Mouse (Mus musculus): Measurements from ENCODE around the gene Ldlrap1. TPM values are rescaled to one million over a fixed set of nuclear protein-coding genes. Genes with fewer than 3 reads are reported as not detected.

The Ldlrap1 gene
- polyA plus RNA-seq, 1 experiment: 19.0 TPM

DNA sequence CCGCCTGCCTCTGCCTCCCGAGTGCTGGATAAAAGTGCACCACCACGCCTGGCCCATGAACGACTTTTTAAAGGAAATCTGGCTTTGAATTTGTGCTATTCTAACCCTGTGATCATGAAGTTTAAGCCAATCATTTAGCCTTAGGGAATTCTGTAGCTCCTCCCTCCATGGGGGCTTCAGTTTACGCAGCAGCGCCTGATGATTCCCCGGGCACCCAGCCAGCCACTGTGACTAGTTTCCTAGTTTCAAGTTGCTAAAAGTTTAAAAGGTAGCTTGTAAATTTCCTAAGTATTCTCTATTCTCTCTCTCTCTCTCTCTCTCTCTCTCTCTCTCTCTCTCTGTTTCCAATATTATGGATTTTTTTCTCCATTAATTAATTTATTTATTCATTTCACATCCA lies 8.4 kb upstream of the Ldlrap1 start:
- no peak for TF ChIP-seq TCF3 (IDR thresholded peaks at IDR 0.05; ENCODE audit: insufficient read length, low read depth)
- TF ChIP-seq MYOD1 (IDR thresholded peaks at IDR 0.05; ENCODE audit: control insufficient read depth in 1 of 3, insufficient read length in 2 of 3, low read depth in 2 of 3): no peak
- no peak for TF ChIP-seq POLR2A (IDR thresholded peaks at IDR 0.05; ENCODE audit: insufficient read length, low read depth)
- no peak for TF ChIP-seq REST (IDR thresholded peaks at IDR 0.05; ENCODE audit: insufficient read depth, insufficient read length)
- TF ChIP-seq POLR2AphosphoS2 (IDR thresholded peaks at IDR 0.05; ENCODE audit: insufficient read length, low read depth): no peak
- no peak for TF ChIP-seq USF1 (IDR thresholded peaks at IDR 0.05; ENCODE audit: low read depth)
- TF ChIP-seq MYOG (IDR thresholded peaks at IDR 0.05; ENCODE audit: control insufficient read depth in 1 of 3, insufficient read depth in 1 of 3, insufficient read length in 2 of 3, low read depth in 2 of 3): no peak
- no peak for TF ChIP-seq TCF12 (IDR thresholded peaks at IDR 0.05; ENCODE audit: insufficient read depth, poor library complexity, severe bottlenecking)
- no peak for TF ChIP-seq MAX (IDR thresholded peaks at IDR 0.05; ENCODE audit: low read depth)
- TF ChIP-seq SRF (IDR thresholded peaks at IDR 0.05; ENCODE audit: control insufficient read depth, insufficient read length, low read depth): no peak
- TF ChIP-seq E2F4 (IDR thresholded peaks at IDR 0.05; ENCODE audit: insufficient read depth): no peak
- TF ChIP-seq CEBPB (IDR thresholded peaks at IDR 0.05; ENCODE audit: insufficient read depth, poor library complexity, severe bottlenecking): no peak
- H3K36me3 ChIP-seq (ENCODE audit: control insufficient read depth, insufficient read depth): no peaks in the 10 kb centered on the region
- no peaks in the 10 kb centered on the region for H3K27me3 ChIP-seq (ENCODE audit: control insufficient read depth, insufficient read depth, insufficient read length)
- no peak overlapping the region for H3ac ChIP-seq (ENCODE audit: control insufficient read depth, insufficient read length)
- H3K4me3 ChIP-seq: no peak overlapping the region
- no peaks in the 10 kb centered on the region for H3K79me2 ChIP-seq (ENCODE audit: control insufficient read depth, insufficient read depth)
- H3K4me2 ChIP-seq (ENCODE audit: low read depth): no peak overlapping the region

- Histone ChIP-seq H3K27me3 (ENCODE audit: control insufficient read depth, insufficient read depth, insufficient read length) (no peaks in the 10 kb centered on the region), H3K4me2 (ENCODE audit: low read depth) (no peak overlapping the region), H3K36me3 (ENCODE audit: control insufficient read depth, insufficient read depth) (no peaks in the 10 kb centered on the region), H3K79me2 (ENCODE audit: control insufficient read depth, insufficient read depth) (no peaks in the 10 kb centered on the region), H3K4me3 (no peak overlapping the region), H3ac (ENCODE audit: control insufficient read depth, insufficient read length) (no peak overlapping the region)
- no peak for TF ChIP-seq MYOG (IDR thresholded peaks at IDR 0.05; ENCODE audit: control insufficient read depth in 1 of 3, insufficient read depth in 1 of 3, insufficient read length in 2 of 3, low read depth in 2 of 3)
- TF ChIP-seq POLR2AphosphoS2 (IDR thresholded peaks at IDR 0.05; ENCODE audit: insufficient read length, low read depth): no peak
- TF ChIP-seq REST (IDR thresholded peaks at IDR 0.05; ENCODE audit: insufficient read depth, insufficient read length): no peak
- TF ChIP-seq CEBPB (IDR thresholded peaks at IDR 0.05; ENCODE audit: insufficient read depth, poor library complexity, severe bottlenecking): no peak
- TF ChIP-seq TCF3 (IDR thresholded peaks at IDR 0.05; ENCODE audit: insufficient read length, low read depth): no peak
- no peak for TF ChIP-seq USF1 (IDR thresholded peaks at IDR 0.05; ENCODE audit: low read depth)
- no peak for TF ChIP-seq MAX (IDR thresholded peaks at IDR 0.05; ENCODE audit: low read depth)
- TF ChIP-seq E2F4 (IDR thresholded peaks at IDR 0.05; ENCODE audit: insufficient read depth): no peak
- TF ChIP-seq MYOD1 (IDR thresholded peaks at IDR 0.05; ENCODE audit: control insufficient read depth in 1 of 3, insufficient read length in 2 of 3, low read depth in 2 of 3): no peak
- TF ChIP-seq POLR2A (IDR thresholded peaks at IDR 0.05; ENCODE audit: insufficient read length, low read depth): no peak
- TF ChIP-seq TCF12 (IDR thresholded peaks at IDR 0.05; ENCODE audit: insufficient read depth, poor library complexity, severe bottlenecking): no peak
- TF ChIP-seq SRF (IDR thresholded peaks at IDR 0.05; ENCODE audit: control insufficient read depth, insufficient read length, low read depth): no peak
These were observed 7.6 kb upstream of the Ldlrap1 start for GRCm38 (mm10) chr4:134775234-134775944.

DNA sequence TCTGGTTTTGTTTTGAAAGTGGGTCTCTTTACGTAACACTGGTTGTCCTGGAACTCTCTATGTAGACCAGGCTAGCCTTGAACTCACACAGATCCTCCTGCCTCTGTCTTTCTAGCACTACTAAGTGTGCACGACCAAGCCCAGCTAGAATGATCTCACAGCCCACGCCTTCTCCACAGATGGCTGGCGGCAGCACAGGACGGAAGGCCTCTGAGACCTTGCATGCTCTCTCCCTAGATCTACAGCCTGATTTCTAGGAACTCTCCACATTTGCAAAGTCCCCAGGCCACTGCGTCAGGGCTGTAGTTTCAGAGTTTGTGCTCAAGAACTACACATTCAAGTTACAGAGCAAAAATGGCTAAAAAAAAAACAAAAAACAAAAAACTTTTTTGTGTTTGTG lies 6.3 kb upstream of the Ldlrap1 start:
- no peaks in the 10 kb centered on the region for H3K27me3 ChIP-seq (ENCODE audit: control insufficient read depth, insufficient read depth, insufficient read length)
- H3K79me2 ChIP-seq (ENCODE audit: control insufficient read depth, insufficient read depth): no peaks in the 10 kb centered on the region
- TF ChIP-seq MAX (IDR thresholded peaks at IDR 0.05; ENCODE audit: low read depth) (no peak), SRF (IDR thresholded peaks at IDR 0.05; ENCODE audit: control insufficient read depth, insufficient read length, low read depth) (no peak), POLR2A (IDR thresholded peaks at IDR 0.05; ENCODE audit: insufficient read length, low read depth) (no peak), MYOG (IDR thresholded peaks at IDR 0.05; ENCODE audit: control insufficient read depth in 1 of 3, insufficient read depth in 1 of 3, insufficient read length in 2 of 3, low read depth in 2 of 3) (no peak), TCF3 (IDR thresholded peaks at IDR 0.05; ENCODE audit: insufficient read length, low read depth) (no peak), TCF12 (IDR thresholded peaks at IDR 0.05; ENCODE audit: insufficient read depth, poor library complexity, severe bottlenecking) (no peak), MYOD1 (IDR thresholded peaks at IDR 0.05; ENCODE audit: control insufficient read depth in 1 of 3, insufficient read length in 2 of 3, low read depth in 2 of 3) (no peak), REST (IDR thresholded peaks at IDR 0.05; ENCODE audit: insufficient read depth, insufficient read length) (no peak), POLR2AphosphoS2 (IDR thresholded peaks at IDR 0.05; ENCODE audit: insufficient read length, low read depth) (no peak), E2F4 (IDR thresholded peaks at IDR 0.05; ENCODE audit: insufficient read depth) (no peak), CEBPB (IDR thresholded peaks at IDR 0.05; ENCODE audit: insufficient read depth, poor library complexity, severe bottlenecking) (no peak), USF1 (IDR thresholded peaks at IDR 0.05; ENCODE audit: low read depth) (no peak)
- no peak overlapping the region for H3K4me3 ChIP-seq
- H3K4me2 ChIP-seq (ENCODE audit: low read depth): no peak overlapping the region
- H3ac ChIP-seq (ENCODE audit: control insufficient read depth, insufficient read length): no peak overlapping the region
- H3K36me3 ChIP-seq (ENCODE audit: control insufficient read depth, insufficient read depth): no peaks in the 10 kb centered on the region

- TF ChIP-seq MYOD1 (IDR thresholded peaks at IDR 0.05; ENCODE audit: control insufficient read depth in 1 of 3, insufficient read length in 2 of 3, low read depth in 2 of 3) (peak in 1 of 3 experiments; percentile 60), TCF3 (IDR thresholded peaks at IDR 0.05; ENCODE audit: insufficient read length, low read depth) (peak; percentile 5), REST (IDR thresholded peaks at IDR 0.05; ENCODE audit: insufficient read depth, insufficient read length) (no peak), MYOG (IDR thresholded peaks at IDR 0.05; ENCODE audit: control insufficient read depth in 1 of 3, insufficient read depth in 1 of 3, insufficient read length in 2 of 3, low read depth in 2 of 3) (peak in 2 of 3 experiments; percentile 57 to 60)
- no peak overlapping the region for H3K4me3 ChIP-seq
- no peaks in the 10 kb centered on the region for H3K36me3 ChIP-seq (ENCODE audit: control insufficient read depth, insufficient read depth)
- peak overlapping the region; percentile 18 for H3K4me2 ChIP-seq (ENCODE audit: low read depth)
- H3K79me2 ChIP-seq (ENCODE audit: control insufficient read depth, insufficient read depth): no peaks in the 10 kb centered on the region
- H3ac ChIP-seq (ENCODE audit: control insufficient read depth, insufficient read length): no peak overlapping the region
- no peaks in the 10 kb centered on the region for H3K27me3 ChIP-seq (ENCODE audit: control insufficient read depth, insufficient read depth, insufficient read length)
These were observed 5.2 kb upstream of the Ldlrap1 start for GRCm38 (mm10) chr4:134772805-134773674.
